Mouse (Mus musculus) liver, embryonic 11.5 days (tissue): ENCODE results near the gene Gpr153. TPM values are rescaled to one million over a fixed set of nuclear protein-coding genes. Genes with fewer than 3 reads are reported as not detected.

Experiments used
- ATAC-seq: fragments of 200-750 bp; cut with Nextera tagmentation; replicated peaks from 2 replicates; pipeline ENCODE4 v1.8.0; 2017; ENCODE audit warnings: moderate number of reproducible peaks, mild to moderate bottlenecking, moderate TSS enrichment, moderate library complexity; ENCODE audit not compliant: low FRiP score
- DNase-seq: peaks from one replicate; pipeline ENCODE4 v3.0.0-alpha.2; 2017; ENCODE audit warnings: low spot score
- H3K27ac ChIP-seq: fragments of 300-500 bp; sonication (generic); 2 replicates; pipeline ENCODE4 v1.5.1; 2014; ENCODE audit warnings: mild to moderate bottlenecking, low read depth, low read length, control low read depth
- H3K27me3 ChIP-seq: fragments of 300-500 bp; sonication (generic); replicated peaks from 2 replicates; pipeline ENCODE4 v1.6.1; 2014; ENCODE audit warnings: low read length, mixed read lengths; ENCODE audit not compliant: control insufficient read depth, insufficient read depth
- H3K36me3 ChIP-seq: fragments of 300-500 bp; sonication (generic); 2 replicates; pipeline ENCODE4 v1.6.1; 2014; ENCODE audit warnings: mild to moderate bottlenecking, low read length, moderate library complexity, mixed read lengths; ENCODE audit not compliant: control insufficient read depth, insufficient read depth
- H3K4me1 ChIP-seq: fragments of 300-500 bp; sonication (generic); replicated peaks from 2 replicates; pipeline ENCODE4 v1.6.1; 2014; ENCODE audit warnings: low read length, mixed read lengths; ENCODE audit not compliant: control insufficient read depth, insufficient read depth
- H3K4me2 ChIP-seq: fragments of 300-500 bp; sonication (generic); 2 replicates; pipeline ENCODE4 v1.6.1; 2014; ENCODE audit warnings: mild to moderate bottlenecking, control low read depth, moderate library complexity
- H3K4me3 ChIP-seq: fragments of 300-500 bp; sonication (generic); 2 replicates; pipeline ENCODE4 v1.5.1; 2014; ENCODE audit warnings: low read depth, low read length, control low read depth
- H3K9ac ChIP-seq: fragments of 300-500 bp; sonication (generic); 2 replicates; pipeline ENCODE4 v1.6.1; 2014; ENCODE audit warnings: low read depth, low read length, control low read depth
- H3K9me3 ChIP-seq: fragments of 300-500 bp; sonication (generic); 2 replicates; pipeline ENCODE4 v1.6.1; 2016; ENCODE audit warnings: low read length, inconsistent platforms, mixed read lengths; ENCODE audit not compliant: control insufficient read depth
- WGBS: fragments of 180-500 bp; shearing (Covaris S2); extraction: QIAGEN DNeasy Blood & Tissue Kit; methylation state at CpG from one replicate; pipeline ENCODE4 v1.1.7; 2014; 5-methylcytosine and 5-hydroxymethylcytosine counted together
- polyA plus RNA-seq: library from polyadenylated mRNA; unstranded; fragments of >200 nt; fragmentation: Nextera tagmentation; extraction: Ambion mirVana; gene quantifications from 2 replicates; pipeline ENCODE4 v1.2.1, GENCODE M21; 2014

Gpr153 gene
- polyA plus RNA-seq, 1 experiment from 2014 or later = 2.2 TPM

DNA sequence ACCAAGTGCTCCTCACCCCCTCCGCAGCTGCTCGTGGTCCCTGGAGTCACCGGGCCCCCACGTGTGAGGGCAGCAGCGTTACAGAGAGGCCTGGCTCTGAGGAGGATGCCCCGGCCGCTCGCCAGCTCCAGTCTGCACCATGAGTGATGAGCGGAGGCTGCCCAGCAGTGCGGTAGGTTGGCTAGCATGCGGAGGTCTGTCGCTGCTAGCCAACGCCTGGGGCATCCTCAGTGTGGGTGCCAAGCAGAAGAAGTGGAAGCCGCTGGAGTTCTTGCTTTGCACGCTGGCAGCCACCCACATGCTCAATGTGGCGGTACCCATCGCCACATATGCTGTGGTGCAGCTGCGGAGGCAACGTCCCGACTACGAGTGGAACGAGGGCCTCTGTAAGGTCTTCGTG is 5.0 kb downstream of the Gpr153 start:
- Histone ChIP-seq H3K9ac (no peak overlapping the region), H3K36me3 (no peaks in the 10 kb centered on the region), H3K27me3 (peaks cover 66% of the 10 kb centered on the region), H3K4me3 (no peak overlapping the region), H3K27ac (no peak overlapping the region), H3K4me2 (no peak overlapping the region), H3K9me3 (no peaks in the 10 kb centered on the region), H3K4me1 (peaks cover 16% of the 10 kb centered on the region)
- 88% methylated on average over 23 of the region's 23 CpGs for WGBS
- no peak for ATAC-seq
- DNase-seq = no peak

DNA sequence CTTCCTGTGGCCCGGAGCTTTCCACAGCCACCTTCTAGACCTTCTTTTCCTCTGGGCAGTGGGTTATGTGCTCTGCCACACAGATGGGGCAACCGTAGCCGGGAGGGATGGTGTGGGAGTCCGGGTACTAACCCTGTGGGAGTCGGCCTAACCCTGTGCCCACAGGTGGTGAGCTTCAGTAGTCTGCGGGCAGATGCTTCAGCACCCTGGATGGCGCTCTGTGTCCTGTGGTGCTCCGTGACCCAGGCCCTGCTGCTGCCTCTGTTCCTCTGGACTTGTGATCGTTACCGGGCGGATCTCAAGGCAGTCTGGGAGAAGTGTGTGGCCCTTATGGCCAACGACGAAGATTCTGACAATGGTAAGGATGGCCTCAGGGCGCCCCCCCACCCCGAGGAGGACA is 7.6 kb downstream of the Gpr153 start:
- H3K36me3 ChIP-seq = no peaks in the 10 kb centered on the region
- H3K9ac ChIP-seq = no peak overlapping the region
- H3K27me3 ChIP-seq = peaks cover 69% of the 10 kb centered on the region
- H3K27ac ChIP-seq = no peak overlapping the region
- no peak overlapping the region for H3K4me2 ChIP-seq
- no peaks in the 10 kb centered on the region for H3K9me3 ChIP-seq
- DNase-seq = no peak
- no peak for ATAC-seq
- no peak overlapping the region for H3K4me3 ChIP-seq
- 43% methylated on average over 15 of the region's 15 CpGs for WGBS
- H3K4me1 ChIP-seq = peaks cover 17% of the 10 kb centered on the region

DNA sequence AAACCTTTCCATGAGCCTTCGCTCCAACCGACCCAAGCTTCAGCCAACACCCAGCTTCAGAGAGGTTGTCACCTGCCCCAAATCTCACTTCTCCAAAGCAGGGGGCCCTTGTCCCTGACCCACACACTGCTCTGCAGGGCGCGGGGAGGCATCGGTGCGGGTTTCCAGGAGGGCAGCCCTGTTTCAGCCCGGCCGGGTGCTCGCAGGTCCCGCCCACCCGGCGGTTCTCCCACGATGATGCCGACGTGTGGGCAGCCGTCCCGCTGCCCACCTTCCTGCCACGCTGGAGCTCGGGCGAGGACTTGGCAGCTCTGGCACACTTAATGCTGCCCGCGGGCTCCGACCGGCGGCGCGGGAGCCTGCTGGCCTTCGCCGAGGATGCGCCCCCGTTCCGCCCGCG is 8.7 kb downstream of the Gpr153 start:
- peak overlapping the region; percentile 30 for H3K4me3 ChIP-seq
- peaks cover 81% of the 10 kb centered on the region for H3K27me3 ChIP-seq
- no peak overlapping the region for H3K27ac ChIP-seq
- H3K4me2 ChIP-seq = peak overlapping the region; percentile 65
- peaks cover 17% of the 10 kb centered on the region for H3K4me1 ChIP-seq
- no peaks in the 10 kb centered on the region for H3K9me3 ChIP-seq
- H3K9ac ChIP-seq = no peak overlapping the region
- 17% methylated on average over 34 of the region's 34 CpGs for WGBS
- ATAC-seq = no peak
- DNase-seq = no peak
- H3K36me3 ChIP-seq = no peaks in the 10 kb centered on the region

- H3K27ac ChIP-seq = no peak overlapping the region
- H3K4me1 ChIP-seq = peaks cover 17% of the 10 kb centered on the region
- DNase-seq (peak; percentile 87), ATAC-seq (peak; percentile 77)
- 4% methylated on average over 70 of the region's 70 CpGs for WGBS
- no peaks in the 10 kb centered on the region for H3K36me3 ChIP-seq
- peak overlapping the region; percentile 30 for H3K4me3 ChIP-seq
- peak overlapping the region; percentile 65 for H3K4me2 ChIP-seq
- peaks cover 87% of the 10 kb centered on the region for H3K27me3 ChIP-seq
- H3K9me3 ChIP-seq = no peaks in the 10 kb centered on the region
- H3K9ac ChIP-seq = no peak overlapping the region
These were observed 9.3 kb downstream of the Gpr153 start for GRCm38 (mm10) chr4:152283186-152283950.

- H3K4me1 ChIP-seq = peaks cover 19% of the 10 kb centered on the region
- no peak for DNase-seq
These were observed 11.5 kb downstream of the Gpr153 start for GRCm38 (mm10) chr4:152285505-152285904.

GRCm38 (mm10) chr4:152286183-152286582 is 12.2 kb downstream of the Gpr153 start:
- WGBS = 7% methylated on average over 32 of the region's 32 CpGs
- peak overlapping the region; percentile 26 for H3K4me3 ChIP-seq
- ATAC-seq = no peak

More at GRCm38 (mm10) chr4:152285505-152285904, 11.5 kb downstream of the Gpr153 start:
- 3% methylated on average over 10 of the region's 10 CpGs for WGBS
- no peak overlapping the region for H3K27ac ChIP-seq
- peaks cover 92% of the 10 kb centered on the region for H3K27me3 ChIP-seq
- no peak overlapping the region for H3K4me2 ChIP-seq
- H3K36me3 ChIP-seq = no peaks in the 10 kb centered on the region
- no peak overlapping the region for H3K9ac ChIP-seq
- no peak for ATAC-seq
- no peaks in the 10 kb centered on the region for H3K9me3 ChIP-seq
- no peak overlapping the region for H3K4me3 ChIP-seq

GRCm38 (mm10) chr4:152286887-152287286 is 12.9 kb downstream of the Gpr153 start:
- Histone ChIP-seq H3K36me3 (no peaks in the 10 kb centered on the region), H3K4me3 (no peak overlapping the region), H3K4me2 (peak overlapping the region; percentile 16; the same call in 1 of the 2 replicates), H3K9me3 (no peaks in the 10 kb centered on the region), H3K9ac (no peak overlapping the region), H3K27me3 (peaks cover 92% of the 10 kb centered on the region), H3K4me1 (peaks cover 19% of the 10 kb centered on the region), H3K27ac (no peak overlapping the region)
- DNase-seq (peak; percentile 73), ATAC-seq (no peak)
- WGBS = 7% methylated on average over 26 of the region's 26 CpGs

More at GRCm38 (mm10) chr4:152286183-152286582, 12.2 kb downstream of the Gpr153 start:
- Histone ChIP-seq H3K4me2 (peak overlapping the region; percentile 45), H3K9me3 (no peaks in the 10 kb centered on the region), H3K4me1 (peaks cover 19% of the 10 kb centered on the region), H3K27ac (no peak overlapping the region), H3K27me3 (peaks cover 92% of the 10 kb centered on the region), H3K9ac (no peak overlapping the region), H3K36me3 (no peaks in the 10 kb centered on the region)
- DNase-seq = no peak

GRCm38 (mm10) chr4:152287317-152288120 is 13.5 kb downstream of the Gpr153 start:
- 25% methylated on average over 19 of the region's 19 CpGs for WGBS
- H3K27ac ChIP-seq = no peak overlapping the region
- H3K9ac ChIP-seq = no peak overlapping the region
- peaks cover 92% of the 10 kb centered on the region for H3K27me3 ChIP-seq
- H3K36me3 ChIP-seq = no peaks in the 10 kb centered on the region
- ATAC-seq = no peak
- H3K4me1 ChIP-seq = peaks cover 19% of the 10 kb centered on the region
- DNase-seq = no peak
- no peak overlapping the region for H3K4me2 ChIP-seq
- no peak overlapping the region for H3K4me3 ChIP-seq
- H3K9me3 ChIP-seq = no peaks in the 10 kb centered on the region
